Mouse (Mus musculus): ENCODE results near the gene Pla2g4e.

The Pla2g4e gene

DNA sequence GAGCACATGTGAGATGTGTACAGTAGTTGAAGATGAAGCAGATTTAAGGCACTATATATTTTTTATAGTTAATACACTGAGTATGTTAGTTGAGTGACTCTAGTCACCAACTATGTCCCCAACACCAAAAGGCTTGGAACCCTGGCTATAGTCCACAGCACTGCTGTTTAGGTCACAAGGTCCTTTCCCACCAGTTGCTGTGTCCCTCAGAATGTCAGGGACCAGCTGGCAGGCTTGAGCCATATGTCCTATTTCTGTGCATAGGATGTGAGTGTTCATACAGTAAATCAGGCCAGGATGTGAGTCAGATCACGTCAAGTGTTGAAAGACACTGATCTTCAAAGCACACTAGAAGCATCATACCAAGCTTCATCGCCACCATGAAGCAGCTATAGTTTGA, 120.2 kb downstream of the Pla2g4e start:
- in situ Hi-C loops (cut with MboI, MseI): no loop called here

DNA sequence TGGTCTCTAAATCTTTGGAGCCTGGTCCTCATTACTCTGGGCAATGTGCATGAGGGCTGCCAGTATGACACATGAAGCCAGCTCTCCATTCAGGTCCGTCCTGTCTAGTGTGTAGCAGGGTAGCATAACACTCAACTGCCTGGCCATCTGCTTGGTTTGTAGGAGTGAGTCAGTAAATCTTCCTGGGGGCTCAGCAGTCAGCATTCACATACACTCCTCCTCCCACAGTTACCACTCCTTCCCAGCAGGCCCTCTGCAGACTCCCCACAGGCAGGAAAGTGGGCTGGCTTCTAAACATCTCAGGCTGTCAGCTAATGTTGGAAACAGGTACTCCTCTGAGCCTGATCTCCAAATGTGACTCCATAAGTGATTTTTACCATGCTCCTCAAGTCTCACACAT, 121.0 kb downstream of the Pla2g4e start:
- in situ Hi-C loops (cut with MboI, MseI): no loop called here

DNA sequence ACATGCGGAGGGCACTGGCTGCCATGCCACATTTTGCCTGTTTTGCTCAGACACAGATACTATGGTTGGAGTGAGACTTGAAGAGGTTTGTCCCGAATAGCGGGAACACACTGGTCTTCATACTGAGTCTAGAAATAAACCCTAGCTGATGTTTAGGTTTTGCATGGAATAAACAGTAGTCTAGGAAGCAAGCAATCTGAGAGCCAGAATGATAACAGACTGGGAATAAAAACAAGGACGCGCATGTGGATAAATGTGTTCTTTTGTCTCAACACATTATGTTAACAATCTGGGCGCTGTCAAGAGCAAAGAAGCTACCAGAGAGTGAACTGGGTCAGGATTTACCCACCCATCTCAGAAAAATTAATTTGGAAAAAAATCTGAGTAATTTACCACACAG, 122.2 kb downstream of the Pla2g4e start:
- in situ Hi-C loops (cut with MboI, MseI): no loop called here

DNA sequence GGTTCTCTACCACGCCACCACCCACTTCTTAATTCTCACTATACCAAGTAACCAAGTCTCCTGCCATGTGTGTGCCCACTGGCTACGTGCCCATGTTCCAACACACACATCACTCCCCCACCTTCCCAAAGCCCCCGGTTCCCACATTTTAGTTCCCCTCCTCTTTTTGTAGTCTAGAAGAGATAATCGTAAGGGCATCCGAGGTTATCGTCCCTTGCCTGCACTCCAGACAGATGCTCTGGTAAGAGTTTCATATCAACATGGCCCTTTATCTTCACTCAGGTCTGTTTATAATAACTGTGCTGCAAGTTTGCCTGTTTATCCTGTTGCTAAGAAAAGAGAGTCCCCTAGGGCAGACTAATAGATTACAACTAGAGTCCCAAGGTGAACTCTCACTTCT, 127.8 kb downstream of the Pla2g4e start:
- in situ Hi-C loops (cut with MboI, MseI): no loop called here
